Mouse (Mus musculus) MEL (cell line): ENCODE data around the gene Zdhhc3. TPM values are rescaled to one million over a fixed set of nuclear protein-coding genes. Genes with fewer than 3 reads are reported as not detected.

ENCODE experiments used
- DNase-seq: peaks from one replicate; pipeline ENCODE4 v3.0.0; 2011; ENCODE audit warnings: low read depth, low spot score
- H3K27ac ChIP-seq: 2 replicates; pipeline ENCODE4 v1.5.1; 2012; ENCODE audit warnings: low read depth, mild to moderate bottlenecking, control low read depth, low read length, moderate library complexity; ENCODE audit not compliant: control insufficient read depth
- H3K27me3 ChIP-seq, 2 experiments: fragments of 150-350 bp in 1 of 2; sonication (generic) in 1 of 2; 2 replicates each; pipeline ENCODE4 v1.6.1; 2012; ENCODE audit warnings: low read length in 2 of 2, mild to moderate bottlenecking in 2 of 2, improper control_type of control experiment in 1 of 2, moderate library complexity in 1 of 2; ENCODE audit not compliant: insufficient read depth in 2 of 2, control insufficient read depth in 1 of 2
- H3K36me3 ChIP-seq, 2 experiments: 2 replicates each; pipeline ENCODE4 v1.6.1; 2012 to 2014; ENCODE audit warnings: low read length in 2 of 2, improper control_type of control experiment in 1 of 2, inconsistent platforms in 1 of 2, mild to moderate bottlenecking in 1 of 2; ENCODE audit not compliant: insufficient read depth in 2 of 2, control insufficient read depth in 1 of 2
- H3K4me1 ChIP-seq, 2 experiments: fragments of 150-350 bp in 1 of 2; sonication (generic) in 1 of 2; 2 replicates each; pipeline ENCODE4 v1.6.1; 2012; ENCODE audit warnings: low read length in 2 of 2, improper control_type of control experiment in 1 of 2, mild to moderate bottlenecking in 1 of 2; ENCODE audit not compliant: insufficient read depth in 2 of 2, control insufficient read depth in 1 of 2
- H3K4me3 ChIP-seq, 2 experiments: fragments of 150-350 bp in 1 of 2; sonication (generic) in 1 of 2; 2 replicates each; pipeline ENCODE4 v1.5.1; 2012; ENCODE audit warnings: low read depth in 2 of 2, low read length in 2 of 2, mild to moderate bottlenecking in 2 of 2, moderate library complexity in 2 of 2, control low read depth in 1 of 2, improper control_type of control experiment in 1 of 2; ENCODE audit not compliant: control insufficient read depth in 1 of 2, insufficient read depth in 1 of 2
- H3K79me2 ChIP-seq: 2 replicates; pipeline ENCODE4 v1.6.1; 2012; ENCODE audit warnings: mild to moderate bottlenecking, low read length, moderate library complexity; ENCODE audit not compliant: control insufficient read depth, poor library complexity, insufficient read depth
- H3K9ac ChIP-seq: 2 replicates; pipeline ENCODE4 v1.6.1; 2012; ENCODE audit warnings: low read depth, mild to moderate bottlenecking, control low read depth, low read length, moderate library complexity; ENCODE audit not compliant: control insufficient read depth, poor library complexity, severe bottlenecking
- H3K9me3 ChIP-seq: fragments of 150-350 bp; sonication (generic); replicated peaks from 2 replicates; pipeline ENCODE4 v1.6.1; 2012; ENCODE audit warnings: mild to moderate bottlenecking, low read length, improper control_type of control experiment, moderate library complexity; ENCODE audit not compliant: insufficient read depth
- BHLHE40 ChIP-seq: IDR thresholded peaks from 2 replicates; pipeline ENCODE4 v1.6.1; 2012; ENCODE audit warnings: low read depth, mild to moderate bottlenecking, inconsistent platforms, low read length, improper control_type of control experiment, borderline replicate concordance
- CHD1 ChIP-seq: IDR thresholded peaks from 2 replicates; pipeline ENCODE4 v1.6.1; 2012; ENCODE audit warnings: low read depth, mild to moderate bottlenecking, inconsistent platforms, low read length, improper control_type of control experiment
- CHD2 ChIP-seq: IDR thresholded peaks from 2 replicates; pipeline ENCODE4 v1.6.1; 2011; ENCODE audit warnings: low read length, improper control_type of control experiment
- CTCF ChIP-seq, 3 experiments: IDR thresholded peaks in 2 of 3; conservative IDR thresholded peaks in 1 of 3; 2 replicates each; pipeline ENCODE4 v1.5.1; 2011 to 2012; ENCODE audit warnings: low read length in 3 of 3, low read depth in 2 of 3, mild to moderate bottlenecking in 2 of 3, improper control_type of control experiment in 1 of 3, inconsistent platforms in 1 of 3, mixed read lengths in 1 of 3, moderate library complexity in 1 of 3; ENCODE audit not compliant: control insufficient read depth in 1 of 3, insufficient read depth in 1 of 3, poor library complexity in 1 of 3, severe bottlenecking in 1 of 3
- E2F4 ChIP-seq: IDR thresholded peaks from 2 replicates; pipeline ENCODE4 v1.6.1; 2011; ENCODE audit warnings: low read depth, low read length, improper control_type of control experiment, borderline replicate concordance
- GABPA ChIP-seq: IDR thresholded peaks from 2 replicates; pipeline ENCODE4 v1.6.1; 2012; ENCODE audit warnings: low read depth, mild to moderate bottlenecking, inconsistent platforms, low read length, improper control_type of control experiment, moderate library complexity
- HCFC1 ChIP-seq: IDR thresholded peaks from 2 replicates; pipeline ENCODE4 v1.6.1; 2012; ENCODE audit warnings: low read depth, mild to moderate bottlenecking, inconsistent platforms, low read length, improper control_type of control experiment, moderate library complexity
- NELFE ChIP-seq: IDR thresholded peaks from 2 replicates; pipeline ENCODE4 v1.6.1; 2011; ENCODE audit warnings: low read depth, low read length, improper control_type of control experiment
- POLR2A ChIP-seq, 2 experiments: IDR thresholded peaks; 2 replicates each; pipeline ENCODE4 v1.6.1; 2011 to 2012; ENCODE audit warnings: low read length in 2 of 2, mild to moderate bottlenecking in 2 of 2, control low read depth in 1 of 2, improper control_type of control experiment in 1 of 2, low read depth in 1 of 2, moderate library complexity in 1 of 2; ENCODE audit not compliant: control insufficient read depth in 1 of 2, insufficient read depth in 1 of 2, poor library complexity in 1 of 2
- POLR2AphosphoS2 ChIP-seq: IDR thresholded peaks from 2 replicates; pipeline ENCODE4 v1.6.1; 2011; ENCODE audit warnings: low read length, improper control_type of control experiment
- POLR2AphosphoS5 ChIP-seq: IDR thresholded peaks from 2 replicates; pipeline ENCODE4 v1.6.1; 2012; ENCODE audit warnings: low read depth, borderline replicate concordance, mild to moderate bottlenecking, inconsistent platforms, low read length, moderate library complexity, mixed read lengths
- SIN3A ChIP-seq: IDR thresholded peaks from 2 replicates; pipeline ENCODE4 v1.6.1; 2012; ENCODE audit warnings: low read length, improper control_type of control experiment, inconsistent platforms
- TAL1 ChIP-seq: IDR thresholded peaks from 2 replicates; pipeline ENCODE4 v1.6.1; 2012; ENCODE audit warnings: mild to moderate bottlenecking, inconsistent platforms, low read length, moderate library complexity, mixed read lengths
- TBP ChIP-seq: IDR thresholded peaks from 2 replicates; pipeline ENCODE4 v1.8.0; 2011; ENCODE audit warnings: low read depth, low read length, improper control_type of control experiment
- UBTF ChIP-seq: IDR thresholded peaks from 2 replicates; pipeline ENCODE4 v1.6.1; 2012; ENCODE audit warnings: low read depth, mild to moderate bottlenecking, inconsistent platforms, low read length, improper control_type of control experiment, moderate library complexity, borderline replicate concordance; ENCODE audit not compliant: insufficient read depth
- ZC3H11A ChIP-seq: IDR thresholded peaks from 2 replicates; pipeline ENCODE4 v1.6.1; 2012; ENCODE audit warnings: low read depth, mild to moderate bottlenecking, inconsistent platforms, low read length, improper control_type of control experiment
- ZKSCAN1 ChIP-seq: IDR thresholded peaks from 2 replicates; pipeline ENCODE4 v1.6.1; 2012; ENCODE audit warnings: low read depth, mild to moderate bottlenecking, inconsistent platforms, low read length, improper control_type of control experiment, moderate library complexity
- ZMIZ1 ChIP-seq: IDR thresholded peaks from 2 replicates; pipeline ENCODE4 v1.6.1; 2012; ENCODE audit warnings: low read depth, mild to moderate bottlenecking, inconsistent platforms, low read length, improper control_type of control experiment, moderate library complexity
- ZNF384 ChIP-seq: IDR thresholded peaks from 2 replicates; pipeline ENCODE4 v1.6.1; 2012; ENCODE audit warnings: low read depth, mild to moderate bottlenecking, inconsistent platforms, low read length, improper control_type of control experiment
- polyA plus RNA-seq, 2 experiments: library from polyadenylated mRNA; stranded (reverse) in 1 of 2; unstranded in 1 of 2; fragments of >175 nt in 1 of 2; fragments of >200 nt in 1 of 2; gene quantifications; 2 replicates each; pipeline versions ENCODE4 v1.2.1 to v1.2.4; 2012; ENCODE audit warnings: low replicate concordance in 2 of 2, low read depth in 1 of 2; ENCODE audit not compliant: insufficient read length in 2 of 2, insufficient read depth in 1 of 2, missing spikeins in 1 of 2
- total RNA-seq: library from RNA; depleted of rRNA; stranded (reverse); fragments of 300-350 nt; gene quantifications from 2 replicates; pipeline ENCODE4 v1.2.3, GENCODE M21; 2012

Gene Zdhhc3
- total and polyA plus RNA-seq, 3 experiments: 51.8 to 98.1 (median 92.0) TPM

DNA sequence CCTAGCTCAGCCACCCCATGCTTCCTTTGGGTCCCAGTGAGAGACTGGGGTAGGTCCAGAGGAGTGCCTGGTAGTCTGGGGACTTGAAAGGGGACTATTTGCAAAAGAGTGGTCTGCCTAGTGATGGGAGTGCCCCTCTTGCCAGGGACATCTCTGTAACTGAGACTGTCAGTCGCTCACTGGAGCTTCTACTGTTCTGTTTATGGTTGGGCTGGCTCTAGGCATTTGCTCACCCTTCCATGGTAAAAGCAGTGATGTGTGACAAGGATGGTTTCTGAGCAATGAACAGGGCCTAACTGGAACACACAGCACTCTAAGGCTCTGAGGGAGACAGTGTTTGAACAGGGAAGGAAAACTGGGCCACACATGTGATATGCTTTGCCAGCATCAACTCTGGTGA lies 32.2 kb downstream of the Zdhhc3 start:
- H3K9ac ChIP-seq: no peak overlapping the region
- DNase-seq: no peak
- H3K9me3 ChIP-seq: no peaks in the 10 kb centered on the region
- no peak for TF ChIP-seq CTCF (IDR thresholded peaks at IDR 0.05 in 2 of 3, conservative IDR thresholded peaks at IDR 0.05 in 1 of 3; ENCODE audit: control insufficient read depth in 1 of 3, insufficient read depth in 1 of 3, low read depth in 2 of 3, low read length in 3 of 3, poor library complexity in 1 of 3, severe bottlenecking in 1 of 3)
- no peak for TF ChIP-seq ZMIZ1
- no peak for TF ChIP-seq CHD1
- no peak for TF ChIP-seq BHLHE40
- no peak for TF ChIP-seq TBP
- TF ChIP-seq E2F4: no peak
- TF ChIP-seq ZKSCAN1: no peak
- no peak for TF ChIP-seq POLR2A (IDR thresholded peaks at IDR 0.05; ENCODE audit: control insufficient read depth in 1 of 2, insufficient read depth in 1 of 2, low read depth in 1 of 2, low read length in 2 of 2, poor library complexity in 1 of 2)
- TF ChIP-seq HCFC1: no peak
- TF ChIP-seq POLR2AphosphoS2: no peak
- TF ChIP-seq NELFE: no peak
- no peak for TF ChIP-seq TAL1
- TF ChIP-seq GABPA: no peak
- TF ChIP-seq UBTF: no peak
- no peak for TF ChIP-seq POLR2AphosphoS5
- TF ChIP-seq SIN3A: no peak
- no peak for TF ChIP-seq CHD2
- no peak for TF ChIP-seq ZNF384
- TF ChIP-seq, all 39 proteins: peak for 0
- Histone ChIP-seq H3K4me1 (no peaks in the 10 kb centered on the region), H3K27me3 (no peaks in the 10 kb centered on the region), H3K27ac (no peak overlapping the region), H3K79me2 (no peaks in the 10 kb centered on the region), H3K36me3 (peaks cover 0 to 11% of the 10 kb centered on the region in 2 experiments; a peak in 2 of 4 replicates), H3K4me3 (no peak overlapping the region)

DNA sequence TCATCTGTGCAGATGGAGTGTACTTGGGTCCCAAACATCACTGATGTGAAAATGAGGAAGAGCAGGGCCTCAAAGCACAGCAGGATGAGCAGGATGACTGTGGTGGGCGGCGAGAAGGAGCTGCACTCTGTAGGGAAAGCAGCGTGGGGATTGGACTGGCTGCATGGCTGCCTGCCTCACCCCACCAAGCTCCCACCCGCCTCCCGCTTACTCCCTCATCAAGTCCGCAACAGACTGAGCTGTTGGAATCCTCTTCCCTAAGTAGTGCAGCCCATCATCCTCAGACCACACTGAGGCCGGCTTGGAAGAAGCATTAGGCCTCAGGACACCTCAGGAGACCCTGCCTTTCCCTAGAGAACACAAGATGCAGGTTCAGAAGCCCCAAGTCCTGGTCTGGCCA lies 32.6 kb downstream of the Zdhhc3 start:
- H3K4me3 ChIP-seq: no peak overlapping the region
- no peaks in the 10 kb centered on the region for H3K79me2 ChIP-seq
- H3K9ac ChIP-seq: no peak overlapping the region
- TF ChIP-seq ZC3H11A (no peak), HCFC1 (no peak)
- TF ChIP-seq, all 39 proteins: peak for 0
- no peak for DNase-seq
- H3K9me3 ChIP-seq: no peaks in the 10 kb centered on the region
- H3K36me3 ChIP-seq: peaks cover 0 to 10% of the 10 kb centered on the region in 2 experiments; a peak in 2 of 4 replicates
- no peaks in the 10 kb centered on the region for H3K4me1 ChIP-seq
- no peaks in the 10 kb centered on the region for H3K27me3 ChIP-seq
- H3K27ac ChIP-seq: no peak overlapping the region
